Mouse (Mus musculus) left cerebral cortex, adult 8-10 months (tissue): ENCODE data around the gene Naa16. TPM values are rescaled to one million over a fixed set of nuclear protein-coding genes. Genes with fewer than 3 reads are reported as not detected.
A peak's percentile ranks its signal among the peaks of the same experiment; 100 is the strongest.
"Not testable (repeated sequence)": the region's sequence is repeated elsewhere in the genome, so short reads cannot be mapped to it uniquely, and the experiment has no call there.

ENCODE experiments used
- DNase-seq, 2 experiments: peaks; one replicate each; pipeline ENCODE4 v3.0.0; 2022; ENCODE audit warnings: low spot score in 2 of 2
- total RNA-seq, 4 experiments: library from RNA; stranded (reverse); gene quantifications; 2 replicates each; pipeline ENCODE4 v1.2.4; 2022

Gene Naa16
- 10 to 100 TPM; 11.5 to 14.4 (median 13.1) TPM for total RNA-seq

- peak; percentile 88 to 96 for DNase-seq
Measured at GRCm38 (mm10) chr14:79390265-79390926, at the start of gene Naa16. Gene Naa16, minus strand, starts transcription at chr14:79390778.

GRCm38 (mm10) chr14:79434068-79434467 is 43.5 kb upstream of the Naa16 start:
- DNase-seq, result no peak

GRCm38 (mm10) chr14:79426730-79427365 is 36.3 kb upstream of the Naa16 start:
- not testable (repeated sequence) for DNase-seq

- peak; percentile 87 to 89 for DNase-seq
Measured at GRCm38 (mm10) chr14:79425979-79426729, 35.6 kb upstream of the Naa16 start, which contains the start of gene Kbtbd7. Gene Kbtbd7, plus strand, starts transcription at chr14:79426511.

DNA sequence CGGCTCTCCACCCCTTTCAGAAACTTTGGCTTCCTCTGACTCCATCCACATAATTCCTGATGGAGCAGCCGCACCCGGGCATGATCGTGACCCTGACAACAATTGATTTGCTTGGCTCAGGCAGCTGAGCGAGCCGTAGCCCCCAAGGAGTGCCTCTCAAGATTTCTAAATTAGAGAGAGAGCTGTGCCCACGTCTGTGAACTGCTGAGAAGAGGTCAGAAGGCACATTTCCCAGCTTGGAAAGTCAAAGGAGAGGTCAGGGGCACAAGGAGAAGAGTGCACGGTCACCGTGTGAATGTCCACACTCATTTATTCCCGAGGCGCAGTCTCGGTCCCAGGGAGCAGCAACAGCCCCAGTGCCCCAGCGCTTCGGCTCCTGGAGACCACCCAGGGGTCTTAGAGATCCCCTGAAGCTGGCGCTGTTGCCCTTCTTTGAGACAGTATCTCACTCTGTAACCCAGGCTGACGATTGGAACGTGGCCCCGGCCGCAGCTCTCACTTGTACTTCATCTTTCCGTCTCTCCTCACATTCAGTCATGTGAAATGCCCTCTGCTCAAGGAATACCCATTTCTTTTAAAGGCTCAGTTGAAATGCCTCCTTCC is 29.6 kb upstream of the Naa16 start:
- no peak for DNase-seq

GRCm38 (mm10) chr14:79413121-79413520 is 22.5 kb upstream of the Naa16 start:
- no peak for DNase-seq

GRCm38 (mm10) chr14:79410662-79411061 is 20.1 kb upstream of the Naa16 start:
- no peak for DNase-seq

DNA sequence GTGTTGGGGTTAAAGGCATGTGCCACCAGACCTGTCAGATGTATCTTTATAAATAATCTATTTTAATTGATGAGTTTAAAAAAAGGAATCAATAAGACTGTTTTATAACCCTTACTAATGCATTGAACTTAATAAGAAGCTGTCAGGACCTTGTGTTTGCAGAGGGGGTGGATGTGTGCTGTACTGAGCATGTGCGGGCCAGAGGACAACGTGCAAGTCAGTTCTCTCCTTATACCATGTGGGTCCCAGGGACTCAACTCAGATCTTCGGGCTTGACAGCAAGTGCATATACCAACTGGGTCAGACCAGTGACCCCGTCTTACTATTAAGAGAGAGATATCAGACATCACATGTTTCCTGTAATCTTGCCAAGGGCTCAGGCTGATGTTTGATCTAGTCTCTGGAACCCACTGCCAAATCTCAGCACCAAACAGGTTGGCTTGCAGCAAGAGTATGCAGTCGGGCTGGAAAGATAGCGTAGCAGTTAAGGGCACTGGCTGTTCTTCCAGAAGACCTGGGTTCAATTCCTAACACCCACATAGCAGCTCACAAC is 18.8 kb upstream of the Naa16 start:
- no peak for DNase-seq

DNA sequence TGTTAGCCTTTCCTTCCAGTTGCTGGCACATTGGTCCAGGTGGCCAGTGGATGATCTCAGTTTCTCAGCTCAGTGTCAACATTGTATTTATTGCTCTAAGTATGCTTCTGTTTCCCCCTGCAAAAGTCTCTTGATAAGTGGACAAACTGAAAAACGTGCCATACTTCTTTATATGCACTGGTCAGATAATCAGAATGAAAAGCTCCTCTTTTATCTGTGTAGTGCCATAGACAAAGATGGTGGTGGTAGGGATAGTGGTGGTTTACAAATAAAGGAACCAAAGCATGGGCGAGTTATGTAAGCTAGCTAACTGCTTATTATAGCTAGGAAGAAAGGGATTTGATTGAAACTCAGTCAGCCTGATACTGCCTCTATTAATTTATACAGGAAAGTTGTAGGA is 17.1 kb upstream of the Naa16 start:
- DNase-seq, result no peak

GRCm38 (mm10) chr14:79397321-79398122 is 6.9 kb upstream of the Naa16 start, which contains the start of gene Mtrf1:
Gene Mtrf1, plus strand, starts transcription at chr14:79397772.
- DNase-seq, result peak; percentile 54 to 75

- DNase-seq, result no peak
Measured at GRCm38 (mm10) chr14:79394564-79394963, 4.0 kb upstream of the Naa16 start.

- no peak for DNase-seq
Measured at GRCm38 (mm10) chr14:79393289-79393688, 2.7 kb upstream of the Naa16 start.

DNA sequence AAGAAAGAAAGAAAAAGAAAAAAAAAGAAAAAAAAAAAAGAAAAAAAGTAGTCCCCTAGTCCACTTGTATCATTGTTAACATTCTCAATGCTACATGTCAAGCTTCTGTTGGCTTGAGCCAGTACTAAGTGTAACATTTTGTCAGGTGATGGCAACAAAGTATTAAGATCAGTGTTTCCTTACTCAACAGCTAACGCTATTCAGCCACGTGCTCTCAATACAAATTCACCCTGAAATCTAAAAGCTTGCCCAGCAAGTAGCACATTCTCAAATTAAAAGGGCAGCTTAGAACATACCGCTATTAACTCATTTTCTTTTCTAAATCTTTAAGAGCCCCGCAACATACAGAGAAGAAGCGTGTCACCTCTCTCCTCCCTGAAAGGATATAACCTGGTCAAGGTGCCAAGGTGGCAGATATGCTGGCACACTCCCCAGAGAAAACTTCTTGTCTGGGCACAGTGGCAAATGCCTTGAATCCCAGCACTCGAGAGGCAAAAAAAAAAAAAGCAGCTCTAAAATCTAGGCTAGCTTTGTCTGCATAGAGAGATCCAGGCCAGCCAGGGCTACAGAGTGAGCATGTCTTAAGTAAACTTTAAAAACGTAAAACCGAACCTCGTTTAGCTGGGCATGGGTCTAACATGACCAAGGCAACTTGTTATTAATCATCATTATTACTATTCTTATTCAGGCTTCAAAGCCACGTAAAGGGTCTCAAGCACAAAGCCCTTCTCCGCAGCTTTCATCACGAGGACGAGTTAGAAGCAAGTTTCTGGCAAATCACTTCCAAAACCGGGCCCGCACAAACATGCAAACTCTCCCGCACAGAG is 927 bp downstream of the Naa16 start:
- no peak for DNase-seq

DNA sequence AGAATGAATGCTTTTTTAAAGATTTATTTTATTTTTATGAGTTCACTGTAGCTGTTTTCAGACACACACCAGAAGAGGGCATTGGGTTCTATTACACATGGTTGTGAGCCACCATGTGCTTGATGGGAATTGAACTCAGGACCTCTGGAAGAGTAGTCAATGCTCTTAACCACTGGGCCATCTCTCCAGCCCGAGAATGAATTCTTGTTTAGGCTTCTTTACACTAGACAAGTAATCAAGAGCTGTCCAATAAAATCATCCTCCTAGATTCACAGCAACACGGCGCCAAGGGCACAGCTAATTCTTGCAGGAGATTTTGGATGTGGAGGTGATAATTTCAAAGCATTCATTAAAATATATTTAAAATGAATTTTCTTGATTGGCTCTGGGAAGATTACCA is 2.3 kb downstream of the Naa16 start:
- DNase-seq, result no peak

GRCm38 (mm10) chr14:79383120-79383519 is 7.5 kb downstream of the Naa16 start:
- DNase-seq, result no peak

GRCm38 (mm10) chr14:79377041-79377440 is 13.5 kb downstream of the Naa16 start:
- no peak for DNase-seq

GRCm38 (mm10) chr14:79358055-79358454 is 32.5 kb downstream of the Naa16 start:
- DNase-seq, result no peak

DNA sequence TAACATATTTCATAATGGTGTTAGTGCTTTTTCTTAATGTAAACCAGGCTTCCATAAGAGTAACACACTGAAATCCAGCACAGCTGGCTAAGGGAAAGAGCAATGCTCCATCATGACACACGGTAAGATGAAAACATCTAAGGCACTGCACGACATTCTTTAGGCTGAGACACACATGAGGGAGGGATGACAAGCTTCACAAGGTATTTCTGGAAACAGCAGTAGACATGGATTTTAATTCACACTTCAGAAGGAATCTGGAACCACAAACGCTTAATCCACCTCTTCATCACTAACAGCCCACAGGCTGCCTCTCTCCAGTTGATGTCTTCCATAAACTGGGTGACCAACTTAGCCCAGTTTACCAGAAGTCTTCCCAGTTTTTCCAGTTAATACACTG is 44.2 kb downstream of the Naa16 start:
- no peak for DNase-seq

DNA sequence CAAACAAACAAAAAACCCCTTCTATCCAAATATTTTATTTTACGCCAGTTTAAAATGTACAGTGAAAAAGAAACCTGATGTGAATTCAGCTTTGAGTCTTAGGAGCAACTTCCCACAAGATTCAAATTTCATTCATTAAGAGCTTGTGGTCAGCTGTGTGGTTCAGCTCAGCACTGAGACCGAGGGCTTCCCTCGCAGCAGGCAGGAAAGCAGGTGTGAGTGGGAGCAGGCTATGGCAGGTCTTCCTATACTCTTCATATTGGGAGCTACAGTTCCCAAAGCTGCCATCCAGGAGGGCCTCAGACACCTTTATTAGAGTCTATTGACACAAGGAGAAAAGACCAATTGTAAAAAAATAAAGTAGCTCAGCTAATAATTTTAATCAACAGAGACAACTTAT is 55.0 kb downstream of the Naa16 start:
- DNase-seq, result no peak

GRCm38 (mm10) chr14:79331936-79332335 is 58.6 kb downstream of the Naa16 start:
- DNase-seq, result no peak
